Mouse (Mus musculus): Measurements from ENCODE around the gene Aprt.

The Aprt gene

GRCm38 (mm10) chr8:122558671-122559349, 17.9 kb downstream of the Aprt start:
- ChIA-PET POLR2A (interaction anchor here (0.6 to 16.3 kb wide), 31 partner anchors 8 to 787 kb away, joined by 3 to 397 read pairs (median 5); partner anchors contain the start of genes Cdt1 (in 3 of the 4), Aprt (in 2 of the 4), Mvd (in 1 of the 4) and Piezo1 (in 1 of the 4)), CTCF (interaction anchor here (0.5 to 1.8 kb wide), 40 partner anchors 9 to 1094 kb away, joined by 3 to 11 read pairs (median 4); partner anchors contain the start of genes Cdt1 (in 2 of the 4) and Pabpn1l (in 1 of the 4))

- ChIA-PET POLR2A (interaction anchor here in 3 of 4 experiments (0.6 to 16.3 kb wide), 37 partner anchors 7 to 655 kb away, joined by 3 to 397 read pairs (median 6); partner anchors contain the start of genes Cdt1 (in 3 of the 3), Aprt (in 2 of the 3), Mvd (in 2 of the 3) and Chmp1a (in 1 of the 3)), CTCF (interaction anchor here in 3 of 4 experiments (0.5 to 2.2 kb wide), 11 partner anchors 14 to 1098 kb away, joined by 3 to 7 read pairs (median 3); no protein-coding TSS in a partner anchor)
Measured at GRCm38 (mm10) chr8:122557248-122558038, 19.3 kb downstream of the Aprt start.

- ChIA-PET CTCF (interaction anchor here in 3 of 4 experiments (0.6 to 2.2 kb wide), 11 partner anchors 13 to 1099 kb away, joined by 3 to 7 read pairs (median 3); no protein-coding TSS in a partner anchor), POLR2A (interaction anchor here in 3 of 4 experiments (0.6 to 16.3 kb wide), 44 partner anchors 8 to 656 kb away, joined by 3 to 397 read pairs (median 4); partner anchors contain the start of genes Cdt1 (in 3 of the 3), Aprt (in 2 of the 3), Galns (in 2 of the 3) and Mvd (in 2 of the 3))
Measured at GRCm38 (mm10) chr8:122556030-122557009, 20.4 kb downstream of the Aprt start.

GRCm38 (mm10) chr8:122554786-122555185, 21.9 kb downstream of the Aprt start:
- POLR2A ChIA-PET = interaction anchor here in 3 of 4 experiments (0.8 to 16.3 kb wide), 7 partner anchors 10 to 51 kb away, joined by 4 to 397 read pairs (median 20); partner anchors contain the start of genes Aprt (in 1 of the 3) and Cdt1 (in 1 of the 3)
- CTCF ChIA-PET = interaction anchor here in 2 of 4 experiments (0.6 kb wide), 2 partner anchors 292 to 1326 kb away, joined by 3 to 5 read pairs; no protein-coding TSS in a partner anchor

- POLR2A ChIA-PET = interaction anchor here (0.6 to 21.5 kb wide), 32 partner anchors 7 to 270 kb away, joined by 3 to 520 read pairs (median 4); partner anchors contain the start of genes Cdt1 (in 3 of the 4), Aprt (in 1 of the 4), Galns (in 1 of the 4) and Mvd (in 1 of the 4)
Measured at GRCm38 (mm10) chr8:122551265-122552051, 25.3 kb downstream of the Aprt start, which contains the start of gene Piezo1. TSS of gene Piezo1 (minus strand) at chr8:122551329.

GRCm38 (mm10) chr8:122550995-122551264, 25.8 kb downstream of the Aprt start:
- ChIA-PET CTCF (interaction anchor here (0.6 to 3.5 kb wide), 18 partner anchors 14 to 247 kb away, joined by 3 to 35 read pairs (median 4); partner anchors contain the start of gene Cdt1 (in 1 of the 4)), POLR2A (interaction anchor here (0.6 to 21.5 kb wide), 33 partner anchors 8 to 700 kb away, joined by 3 to 520 read pairs (median 5); partner anchors contain the start of genes Cdt1 (in 3 of the 4), Aprt (in 2 of the 4), Galns (in 1 of the 4) and Mvd (in 1 of the 4))

More at GRCm38 (mm10) chr8:122551265-122552051, 25.3 kb downstream of the Aprt start, which contains the start of gene Piezo1:
- CTCF ChIA-PET = interaction anchor here (0.5 to 3.5 kb wide), 28 partner anchors 8 to 247 kb away, joined by 3 to 35 read pairs (median 3); partner anchors contain the start of genes Cdt1 (in 2 of the 4) and Mvd (in 1 of the 4)

GRCm38 (mm10) chr8:122550234-122550994, 26.3 kb downstream of the Aprt start:
- ChIA-PET CTCF (interaction anchor here (0.5 to 3.5 kb wide), 20 partner anchors 8 to 249 kb away, joined by 3 to 35 read pairs (median 3); partner anchors contain the start of gene Cdt1 (in 1 of the 4)), POLR2A (interaction anchor here (0.6 to 21.5 kb wide), 47 partner anchors 8 to 700 kb away, joined by 3 to 520 read pairs (median 4); partner anchors contain the start of genes Cdt1 (in 3 of the 4), Aprt (in 2 of the 4), Cyba (in 1 of the 4) and Mvd (in 1 of the 4))

GRCm38 (mm10) chr8:122548891-122549439, 27.7 kb downstream of the Aprt start:
- POLR2A ChIA-PET = interaction anchor here (0.6 to 21.5 kb wide), 30 partner anchors 8 to 268 kb away, joined by 3 to 520 read pairs (median 8); partner anchors contain the start of genes Cdt1 (in 2 of the 4), Aprt (in 1 of the 4) and Cyba (in 1 of the 4)

GRCm38 (mm10) chr8:122548331-122548730, 28.4 kb downstream of the Aprt start:
- CTCF ChIA-PET = interaction anchor here in 1 of 4 experiments (0.5 to 1.3 kb wide), 3 partner anchors 10 to 315 kb away, joined by 3 to 4 read pairs (median 3); no protein-coding TSS in a partner anchor
- POLR2A ChIA-PET = interaction anchor here in 3 of 4 experiments (0.6 to 21.5 kb wide), 17 partner anchors 9 to 267 kb away, joined by 3 to 520 read pairs (median 8); partner anchors contain the start of genes Cdt1 (in 2 of the 3), Aprt (in 1 of the 3) and Snai3 (in 1 of the 3)

More at GRCm38 (mm10) chr8:122548891-122549439, 27.7 kb downstream of the Aprt start:
- CTCF ChIA-PET = interaction anchor here in 1 of 4 experiments (0.9 to 3.5 kb wide), 5 partner anchors 10 to 62 kb away, joined by 3 to 22 read pairs (median 9); partner anchors contain the start of genes Galns and Trappc2l

GRCm38 (mm10) chr8:122547815-122548214, 28.9 kb downstream of the Aprt start:
- POLR2A ChIA-PET = interaction anchor here in 3 of 4 experiments (0.9 to 21.5 kb wide), 18 partner anchors 8 to 267 kb away, joined by 3 to 520 read pairs (median 8); partner anchors contain the start of genes Cdt1 (in 2 of the 3), Aprt (in 1 of the 3) and Snai3 (in 1 of the 3)
- CTCF ChIA-PET = interaction anchor here in 2 of 4 experiments (0.5 to 1.3 kb wide), 4 partner anchors 9 to 715 kb away, joined by 3 to 5 read pairs (median 4); no protein-coding TSS in a partner anchor

GRCm38 (mm10) chr8:122546811-122547453, 29.8 kb downstream of the Aprt start:
- ChIA-PET POLR2A (interaction anchor here in 3 of 4 experiments (0.5 to 21.5 kb wide), 16 partner anchors 9 to 318 kb away, joined by 3 to 520 read pairs (median 6); partner anchors contain the start of genes Cdt1 (in 2 of the 3), Aprt (in 1 of the 3) and Snai3 (in 1 of the 3)), CTCF (interaction anchor here in 1 of 4 experiments (0.6 kb wide), 2 partner anchors 21 to 395 kb away, joined by 3 to 5 read pairs; no protein-coding TSS in a partner anchor)

- POLR2A ChIA-PET = interaction anchor here in 3 of 4 experiments (0.9 to 21.5 kb wide), 6 partner anchors 8 to 27 kb away, joined by 5 to 520 read pairs (median 82); partner anchors contain the start of genes Aprt (in 1 of the 3) and Cdt1 (in 1 of the 3)
- CTCF ChIA-PET = interaction anchor here in 1 of 4 experiments (0.6 kb wide), 1 partner anchor 20 kb away, joined by 3 read pairs; no protein-coding TSS in a partner anchor
Measured at GRCm38 (mm10) chr8:122546066-122546755, 30.5 kb downstream of the Aprt start.
